Mouse (Mus musculus): Measurements from ENCODE around the gene Mybbp1a.
A peak's percentile ranks its signal among the peaks of the same experiment; 100 is the strongest.

Gene Mybbp1a

GRCm38 (mm10) chr11:72447475-72447874 is 6.3 kb downstream of the Mybbp1a start:
- no peak for DNase-seq

GRCm38 (mm10) chr11:72452140-72452665 is 11.0 kb downstream of the Mybbp1a start:
- no peak for DNase-seq

- no peak for DNase-seq
Observed at GRCm38 (mm10) chr11:72453105-72453953, 12.2 kb downstream of the Mybbp1a start.

DNA sequence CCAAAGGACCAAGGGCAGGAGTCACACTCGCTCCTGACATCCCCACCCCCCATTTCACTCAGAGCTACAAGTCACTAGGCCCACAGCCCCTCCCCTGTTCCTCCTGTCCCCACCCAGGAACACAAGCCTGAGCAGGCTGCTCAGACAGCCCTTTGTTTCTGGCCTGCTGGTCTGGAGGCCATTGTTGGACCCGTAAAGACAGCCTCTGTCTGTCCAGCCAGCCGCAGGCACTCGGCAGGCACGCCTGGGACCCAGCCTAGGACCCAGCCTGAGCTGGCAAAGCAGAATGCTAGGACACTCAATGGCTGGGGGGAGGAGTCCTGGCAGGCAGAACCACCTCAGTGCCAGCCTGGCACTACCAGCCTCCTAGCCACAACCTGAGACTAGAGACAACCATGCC is 14.5 kb downstream of the Mybbp1a start:
- no peak for DNase-seq

DNA sequence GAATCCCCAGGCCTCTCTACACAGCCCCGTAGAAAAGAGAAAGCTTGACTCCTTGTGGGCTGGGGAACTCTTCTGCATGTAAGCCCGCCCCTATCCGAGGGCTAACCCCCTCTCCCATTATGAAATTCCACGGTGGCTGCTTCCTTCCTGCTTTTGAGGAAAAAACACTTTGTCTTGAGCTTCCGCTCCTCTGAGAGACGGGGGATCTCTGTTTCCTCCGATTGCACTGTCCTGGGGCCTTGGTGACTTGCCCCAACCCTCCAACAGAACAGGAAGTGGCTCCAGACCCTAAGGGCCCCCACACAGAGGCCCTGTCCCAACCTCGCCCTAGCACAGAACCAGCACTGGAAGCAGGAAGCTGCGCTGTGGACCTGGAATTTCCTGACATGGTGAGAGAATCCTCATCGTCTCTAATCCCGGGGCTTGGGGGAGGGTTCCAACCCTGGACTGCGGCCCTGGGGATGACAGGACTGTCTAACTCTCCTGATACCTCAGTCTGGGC is 16.9 kb downstream of the Mybbp1a start:
- DNase-seq = peak; percentile 38 to 71

GRCm38 (mm10) chr11:72458502-72458901 is 17.3 kb downstream of the Mybbp1a start:
- DNase-seq = no peak

DNA sequence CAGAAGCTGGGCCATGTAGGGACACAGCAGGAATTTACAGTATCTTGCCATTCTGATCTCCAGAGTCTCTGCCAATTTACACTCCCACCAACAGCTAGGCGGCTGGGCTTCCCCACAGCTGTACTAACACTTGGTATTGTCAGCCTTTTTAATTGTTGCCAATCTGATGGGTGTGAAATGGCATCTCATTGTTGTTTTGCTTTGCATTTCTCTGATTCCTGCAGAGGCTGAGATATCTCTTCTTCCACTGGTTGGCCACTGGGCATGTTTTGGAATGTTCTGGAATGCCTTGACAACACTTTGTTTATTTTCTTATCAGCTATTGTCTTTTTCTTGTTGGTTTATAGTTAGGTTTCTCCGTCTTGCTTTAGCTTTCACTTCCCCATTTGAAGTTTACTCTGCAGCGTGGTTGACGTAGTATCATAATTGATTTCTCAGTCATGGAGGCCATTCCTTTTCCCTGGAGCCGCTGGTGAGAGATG is 20.4 kb downstream of the Mybbp1a start:
- no peak for DNase-seq

DNA sequence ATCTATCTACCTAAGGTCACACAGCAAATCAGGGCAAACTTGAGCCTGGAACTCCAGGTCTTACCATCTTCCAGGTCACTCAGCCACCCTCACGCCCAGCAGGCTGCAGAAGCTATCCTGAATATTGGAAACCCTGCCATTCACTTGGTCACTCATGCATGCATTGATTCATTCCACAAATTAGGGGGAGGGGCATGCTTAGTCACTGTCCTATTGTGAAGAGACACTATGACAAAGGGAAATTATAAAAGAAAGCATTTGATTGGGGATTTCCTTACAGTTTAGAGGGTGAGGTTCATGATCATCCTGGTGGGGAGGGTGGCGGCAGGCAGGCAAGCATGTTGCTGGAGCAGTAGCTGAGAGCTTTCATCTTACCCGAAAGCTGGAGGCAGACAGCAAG is 23.7 kb downstream of the Mybbp1a start:
- DNase-seq = no peak

- DNase-seq = no peak
Observed at GRCm38 (mm10) chr11:72465978-72466693, 25.0 kb downstream of the Mybbp1a start.

DNA sequence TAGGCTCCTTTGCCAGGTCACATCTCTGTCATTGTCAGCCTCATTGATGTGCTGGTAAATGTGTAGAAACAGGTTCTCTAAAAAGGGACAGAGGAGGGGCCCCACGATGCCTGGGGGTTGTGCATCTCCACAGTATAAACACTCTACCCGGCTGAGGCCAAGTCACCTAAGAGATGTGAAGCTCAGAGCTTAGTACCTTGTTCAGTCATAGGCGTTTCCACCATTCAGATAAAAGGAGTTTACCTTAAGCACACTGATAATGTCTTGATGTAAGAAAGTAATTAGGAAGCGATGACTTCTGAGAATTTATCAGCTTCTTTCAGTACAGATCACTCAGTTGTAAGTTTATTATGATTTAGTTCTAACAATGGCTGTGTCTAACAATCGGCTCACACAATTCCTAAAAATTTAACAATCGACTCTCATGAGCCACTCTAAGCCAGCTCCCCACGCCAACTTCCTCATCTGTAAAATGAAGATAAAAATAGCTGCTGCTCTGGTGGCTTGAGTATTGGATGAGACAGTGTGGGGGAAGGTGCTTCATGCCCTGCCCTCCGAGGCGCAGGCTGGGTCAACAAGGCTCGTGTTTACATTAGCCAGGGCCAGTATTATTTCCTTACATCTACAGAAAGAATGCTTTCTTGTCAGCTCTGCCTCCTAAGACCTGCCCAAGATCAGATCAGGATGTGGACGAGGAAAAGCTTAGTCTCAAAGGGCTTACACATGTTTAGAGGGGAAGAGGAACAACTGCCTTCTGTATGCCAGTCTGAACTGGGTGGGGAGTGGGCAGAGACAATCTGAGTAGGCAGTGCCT is 25.7 kb downstream of the Mybbp1a start:
- DNase-seq = no peak

GRCm38 (mm10) chr11:72468525-72468924 is 27.4 kb downstream of the Mybbp1a start:
- DNase-seq = no peak

- peak; percentile 78 to 80 for DNase-seq
Observed at GRCm38 (mm10) chr11:72469217-72469616, 28.1 kb downstream of the Mybbp1a start.

- no peak for DNase-seq
Observed at GRCm38 (mm10) chr11:72470004-72470403, 28.8 kb downstream of the Mybbp1a start.

DNA sequence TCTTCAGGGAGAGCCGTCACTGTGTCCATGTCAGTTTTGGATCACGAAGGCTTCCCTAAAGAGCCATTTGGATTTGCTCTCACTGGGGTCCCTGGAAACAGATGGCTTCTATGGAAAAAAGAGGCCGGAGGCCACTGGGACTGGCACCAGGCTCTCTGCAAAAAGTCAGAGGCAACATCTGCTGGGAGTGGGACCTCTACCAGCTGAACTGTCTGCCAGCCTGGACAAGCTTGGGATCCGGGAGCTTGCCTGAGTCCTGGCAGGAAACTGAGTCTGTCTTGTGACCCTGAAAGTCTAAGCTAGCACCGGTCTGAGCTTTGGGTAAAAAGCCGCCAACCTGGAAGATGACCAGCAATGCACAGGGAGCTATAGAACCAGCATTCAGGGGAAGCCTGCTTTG is 30.2 kb downstream of the Mybbp1a start:
- no peak for DNase-seq

- no peak for DNase-seq
Observed at GRCm38 (mm10) chr11:72473540-72473939, 32.4 kb downstream of the Mybbp1a start.

DNA sequence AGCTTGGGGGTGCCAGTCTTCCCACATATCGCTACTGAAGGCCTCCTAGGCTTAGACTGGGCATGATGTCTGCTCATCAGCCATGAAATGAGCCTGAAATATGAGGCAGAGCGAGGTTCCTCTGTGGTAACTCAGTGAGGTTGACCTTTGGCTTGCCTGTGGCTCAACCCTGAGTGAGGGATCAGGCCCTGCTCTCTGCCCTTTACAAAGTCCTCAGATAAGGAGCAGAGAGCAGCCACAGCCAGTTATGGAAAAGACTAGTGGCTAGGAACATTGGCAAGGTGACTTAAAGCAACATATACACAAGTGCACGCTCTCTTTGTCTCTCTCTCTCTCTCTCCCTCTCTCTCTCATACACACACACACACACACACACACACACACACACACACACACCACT is 33.8 kb downstream of the Mybbp1a start:
- DNase-seq = peak; percentile 50 to 68

DNA sequence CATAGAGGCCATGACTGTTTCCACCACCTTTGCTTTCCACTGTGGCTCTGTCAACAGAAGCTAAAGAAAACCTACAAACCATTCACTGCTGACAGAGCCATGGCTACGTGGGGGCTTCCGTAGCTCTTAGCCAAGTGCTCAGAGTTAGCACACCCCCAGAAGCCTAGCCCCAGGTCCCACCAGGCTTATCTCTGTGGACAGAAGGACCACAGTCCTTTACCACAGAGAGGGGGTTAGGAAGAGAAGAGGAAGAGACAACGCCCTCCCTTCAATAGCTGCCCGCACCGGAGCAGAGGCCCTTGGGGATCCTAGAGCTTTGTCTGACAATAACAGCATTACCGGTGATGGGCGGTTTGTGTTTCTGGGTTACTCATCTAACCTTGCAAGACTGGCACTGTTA is 34.3 kb downstream of the Mybbp1a start:
- DNase-seq = no peak

DNA sequence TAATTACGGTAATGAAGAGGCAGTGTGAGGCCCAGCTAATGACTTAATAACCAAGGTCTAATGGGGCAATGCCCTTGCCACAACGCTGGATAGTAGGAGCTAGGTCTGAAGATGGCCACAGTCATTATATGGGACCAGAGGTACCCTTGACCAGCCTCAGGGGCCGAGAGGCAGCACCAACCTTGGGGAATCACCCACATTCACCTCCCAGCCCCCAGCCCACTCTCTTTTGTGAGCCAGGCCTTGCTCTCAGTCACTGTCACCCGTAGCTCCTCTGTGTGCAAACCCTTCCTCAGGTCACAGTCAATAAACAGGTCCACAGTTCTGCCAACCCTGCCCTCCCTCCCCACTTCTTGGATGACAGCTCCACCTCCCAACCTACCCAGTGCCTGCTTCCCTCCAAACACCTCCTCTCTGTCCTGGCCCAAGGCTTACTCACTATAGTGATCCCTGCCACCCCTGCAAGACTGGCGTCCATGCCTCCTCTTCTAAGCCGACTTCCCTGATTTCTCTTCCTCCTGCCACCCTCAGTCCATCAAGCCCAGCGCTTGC is 35.0 kb downstream of the Mybbp1a start:
- DNase-seq = no peak

DNA sequence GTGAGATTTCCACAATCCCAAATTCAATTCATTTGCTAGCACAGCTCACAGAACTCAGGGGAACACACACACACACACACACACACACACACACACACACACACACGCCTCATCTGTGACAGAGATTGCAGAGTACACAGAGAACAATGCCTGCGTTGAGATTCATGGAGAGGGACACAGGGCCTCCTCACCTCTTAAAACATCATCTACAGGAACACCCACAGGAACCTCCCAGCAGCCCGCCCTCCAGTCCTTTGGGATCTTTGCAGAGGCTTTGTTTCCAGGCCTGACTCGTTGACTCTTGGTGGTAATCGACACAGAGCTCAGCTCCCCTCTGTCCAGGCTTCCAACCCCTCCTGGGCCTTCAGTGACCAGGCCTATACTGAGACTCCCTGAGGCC is 36.0 kb downstream of the Mybbp1a start:
- no peak for DNase-seq

DNA sequence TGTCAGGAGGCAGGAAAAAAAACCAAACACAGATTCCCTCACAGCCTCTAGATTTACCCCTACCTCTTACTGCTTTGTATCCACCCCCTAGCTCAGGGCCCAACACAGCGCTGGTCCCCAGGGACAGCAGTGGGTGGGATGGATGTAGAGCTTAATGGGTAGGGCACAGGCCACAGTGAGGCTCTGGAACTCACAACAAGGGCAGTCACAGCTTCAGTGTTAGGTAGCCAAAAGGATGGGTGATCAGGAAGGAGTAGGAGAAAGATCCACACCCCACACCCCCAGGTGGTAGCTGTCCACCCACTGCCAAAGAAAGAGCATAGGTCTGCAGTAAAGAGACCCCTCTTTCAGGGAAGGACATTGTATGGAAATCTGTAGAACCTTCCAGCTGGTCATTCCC is 36.5 kb downstream of the Mybbp1a start:
- DNase-seq = no peak

DNA sequence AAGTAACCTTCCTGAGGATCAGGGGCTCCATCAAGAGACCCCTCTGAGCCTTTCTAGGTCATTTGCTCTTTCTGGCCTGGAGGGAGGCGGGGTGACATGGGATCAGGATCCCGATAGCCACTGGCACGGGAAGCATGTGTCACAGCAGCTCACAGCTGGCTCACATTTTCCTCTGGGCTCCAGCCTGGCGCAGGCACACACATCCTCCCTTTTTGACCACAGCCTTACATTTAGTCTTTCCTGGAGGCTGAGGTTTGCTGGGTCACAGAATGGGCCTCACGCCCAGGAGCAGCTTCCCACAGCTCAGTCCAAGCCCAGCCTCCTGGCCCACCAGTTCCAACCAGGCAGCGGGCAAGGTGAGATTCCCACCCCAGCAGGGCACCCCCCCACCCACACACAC is 37.1 kb downstream of the Mybbp1a start:
- DNase-seq = no peak

GRCm38 (mm10) chr11:72479499-72479898 is 38.3 kb downstream of the Mybbp1a start:
- DNase-seq = no peak

Data from kidney, adult 8-10 months (tissue).